Mouse (Mus musculus) ES-Bruce4 (cell line): ENCODE results near the gene Wbp2.

Experiments used
- CTCF ChIP-seq: IDR thresholded peaks from one replicate; pipeline ENCODE4 v1.8.1; 2011; ENCODE audit warnings: low read depth, low read length
- EP300 ChIP-seq: IDR thresholded peaks from 2 replicates; pipeline ENCODE4 v1.6.1; 2011; ENCODE audit warnings: low read depth, low read length; ENCODE audit not compliant: insufficient read depth
- POLR2A ChIP-seq: IDR thresholded peaks from one replicate; pipeline ENCODE4 v1.8.1; 2011; ENCODE audit warnings: low read length; ENCODE audit not compliant: insufficient read depth

- TF ChIP-seq CTCF (no peak), EP300 (no peak), POLR2A (no peak)
These were observed 13.6 kb upstream of the Wbp2 start for GRCm38 (mm10) chr11:116100385-116100784.
